Mouse (Mus musculus): ENCODE results near the gene Gm21987. TPM values are rescaled to one million over a fixed set of nuclear protein-coding genes. Genes with fewer than 3 reads are reported as not detected.
"Not testable (repeated sequence)": the region's sequence is repeated elsewhere in the genome, so short reads cannot be mapped to it uniquely, and the experiment has no call there.

Gene Gm21987
- polyA plus RNA-seq, 1 experiment from 2014 or later: not detected

DNA sequence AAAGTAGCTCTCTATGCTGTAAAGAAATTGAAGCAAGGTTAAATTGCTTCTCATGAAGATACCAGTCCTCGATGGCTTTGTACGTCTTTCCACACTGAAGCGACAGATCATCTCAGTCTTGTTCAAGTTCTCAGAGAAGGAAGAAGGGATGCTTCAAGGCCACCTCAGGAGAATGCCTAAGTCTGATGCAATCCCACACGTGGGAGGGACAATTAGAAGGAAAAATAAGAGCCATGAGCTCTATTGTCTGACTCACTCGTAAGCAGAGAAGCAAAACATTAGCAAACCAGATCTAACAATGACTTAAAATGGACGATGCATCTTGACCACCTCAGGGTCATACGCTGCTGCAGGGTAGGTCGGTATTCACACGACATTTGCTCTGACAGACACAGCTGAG is 28.3 kb upstream of the Gm21987 start:
- Histone ChIP-seq H3K9me3 (replicated peaks; ENCODE audit: control insufficient read depth, low read length) (no peaks in the 10 kb centered on the region), H3K4me1 (ENCODE audit: control insufficient read depth, low read depth, low read length) (no peaks in the 10 kb centered on the region), H3K36me3 (ENCODE audit: control insufficient read depth, insufficient read depth) (no peaks in the 10 kb centered on the region), H3K4me3 (ENCODE audit: low read depth, low read length) (no peak overlapping the region), H3K4me2 (ENCODE audit: low read depth, low read length) (no peak overlapping the region), H3K27ac (ENCODE audit: low read length) (no peak overlapping the region), H3K9ac (ENCODE audit: low read depth, low read length) (no peak overlapping the region), H3K27me3 (ENCODE audit: control insufficient read depth, insufficient read depth, low read depth, low read length) (no peaks in the 10 kb centered on the region)
- WGBS (ENCODE audit: insufficient replicate concordance): 67% methylated on average over 9 of the region's 9 CpGs
- no peak for ATAC-seq (ENCODE audit: low read depth)

DNA sequence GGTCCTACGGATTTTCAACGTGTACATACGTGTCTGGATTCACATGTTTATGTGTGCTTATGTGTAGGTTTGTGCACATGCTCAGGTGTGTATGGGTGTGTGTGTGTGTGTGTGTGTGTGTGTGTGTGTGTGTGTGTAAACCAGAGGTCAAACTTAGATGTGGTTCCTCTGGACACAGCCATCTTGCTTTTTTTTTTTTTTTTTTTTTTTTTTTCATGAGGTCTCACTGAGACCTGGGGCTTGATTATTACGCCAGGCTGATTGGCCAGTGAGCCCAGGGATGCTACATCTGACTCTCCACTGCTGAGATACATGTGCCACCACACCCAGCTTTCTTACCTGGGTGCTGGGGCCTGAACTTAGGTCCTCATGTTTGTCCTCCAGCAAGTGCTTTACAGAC is 27.8 kb upstream of the Gm21987 start:
- Histone ChIP-seq H3K9me3 (replicated peaks; ENCODE audit: control insufficient read depth, low read length) (no peaks in the 10 kb centered on the region), H3K4me2 (ENCODE audit: low read depth, low read length) (no peak overlapping the region), H3K4me3 (ENCODE audit: low read depth, low read length) (no peak overlapping the region), H3K27ac (ENCODE audit: low read length) (no peak overlapping the region), H3K4me1 (ENCODE audit: control insufficient read depth, low read depth, low read length) (no peaks in the 10 kb centered on the region), H3K9ac (ENCODE audit: low read depth, low read length) (no peak overlapping the region), H3K27me3 (ENCODE audit: control insufficient read depth, insufficient read depth, low read depth, low read length) (no peaks in the 10 kb centered on the region), H3K36me3 (ENCODE audit: control insufficient read depth, insufficient read depth) (no peaks in the 10 kb centered on the region)
- no peak for ATAC-seq (ENCODE audit: low read depth)
- 67% methylated on average over 4 of the region's 4 CpGs for WGBS (ENCODE audit: insufficient replicate concordance)

DNA sequence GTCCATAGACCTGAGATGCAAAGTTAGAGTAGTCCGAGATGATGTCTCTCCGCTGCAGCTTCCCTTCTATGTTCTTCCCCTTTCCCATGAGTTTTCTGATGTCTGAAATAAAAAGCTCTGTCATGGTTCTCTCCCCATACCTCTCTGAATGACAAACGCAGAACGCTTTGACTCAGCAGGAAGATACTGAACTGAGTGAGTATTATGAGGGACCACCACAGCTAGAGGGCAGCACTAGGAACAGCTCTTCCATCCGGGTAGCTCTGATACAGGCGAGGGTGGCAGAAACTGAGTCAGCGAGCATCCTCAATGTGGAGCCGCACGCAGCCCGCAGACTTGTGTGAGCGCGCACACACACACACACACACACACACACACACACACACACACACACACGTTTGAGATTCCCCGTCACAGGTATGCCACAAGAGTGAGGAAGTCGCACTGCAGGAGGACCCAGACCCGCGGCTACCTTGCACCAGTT is 25.3 kb upstream of the Gm21987 start:
- WGBS (ENCODE audit: insufficient replicate concordance): 23% methylated on average over 17 of the region's 17 CpGs
- H3K27me3 ChIP-seq (ENCODE audit: control insufficient read depth, insufficient read depth, low read depth, low read length): no peaks in the 10 kb centered on the region
- no peaks in the 10 kb centered on the region for H3K36me3 ChIP-seq (ENCODE audit: control insufficient read depth, insufficient read depth)
- no peak overlapping the region for H3K27ac ChIP-seq (ENCODE audit: low read length)
- no peak overlapping the region for H3K9ac ChIP-seq (ENCODE audit: low read depth, low read length)
- no peak overlapping the region for H3K4me3 ChIP-seq (ENCODE audit: low read depth, low read length)
- no peak overlapping the region for H3K4me2 ChIP-seq (ENCODE audit: low read depth, low read length)
- ATAC-seq (ENCODE audit: low read depth): no peak
- no peaks in the 10 kb centered on the region for H3K9me3 ChIP-seq (replicated peaks; ENCODE audit: control insufficient read depth, low read length)
- H3K4me1 ChIP-seq (ENCODE audit: control insufficient read depth, low read depth, low read length): no peaks in the 10 kb centered on the region

- Histone ChIP-seq H3K4me1 (ENCODE audit: control insufficient read depth, low read depth, low read length) (no peaks in the 10 kb centered on the region), H3K4me3 (ENCODE audit: low read depth, low read length) (no peak overlapping the region), H3K27me3 (ENCODE audit: control insufficient read depth, insufficient read depth, low read depth, low read length) (no peaks in the 10 kb centered on the region), H3K4me2 (ENCODE audit: low read depth, low read length) (no peak overlapping the region), H3K27ac (ENCODE audit: low read length) (no peak overlapping the region), H3K9me3 (replicated peaks; ENCODE audit: control insufficient read depth, low read length) (no peaks in the 10 kb centered on the region; the same call in 1 of the 2 replicates), H3K36me3 (ENCODE audit: control insufficient read depth, insufficient read depth) (no peaks in the 10 kb centered on the region), H3K9ac (ENCODE audit: low read depth, low read length) (no peak overlapping the region)
- ATAC-seq (ENCODE audit: low read depth): no peak
- 78% methylated on average over 15 of the region's 15 CpGs for WGBS (ENCODE audit: insufficient replicate concordance)
Observed at GRCm38 (mm10) chr16:38324311-38324710, 22.5 kb upstream of the Gm21987 start.

DNA sequence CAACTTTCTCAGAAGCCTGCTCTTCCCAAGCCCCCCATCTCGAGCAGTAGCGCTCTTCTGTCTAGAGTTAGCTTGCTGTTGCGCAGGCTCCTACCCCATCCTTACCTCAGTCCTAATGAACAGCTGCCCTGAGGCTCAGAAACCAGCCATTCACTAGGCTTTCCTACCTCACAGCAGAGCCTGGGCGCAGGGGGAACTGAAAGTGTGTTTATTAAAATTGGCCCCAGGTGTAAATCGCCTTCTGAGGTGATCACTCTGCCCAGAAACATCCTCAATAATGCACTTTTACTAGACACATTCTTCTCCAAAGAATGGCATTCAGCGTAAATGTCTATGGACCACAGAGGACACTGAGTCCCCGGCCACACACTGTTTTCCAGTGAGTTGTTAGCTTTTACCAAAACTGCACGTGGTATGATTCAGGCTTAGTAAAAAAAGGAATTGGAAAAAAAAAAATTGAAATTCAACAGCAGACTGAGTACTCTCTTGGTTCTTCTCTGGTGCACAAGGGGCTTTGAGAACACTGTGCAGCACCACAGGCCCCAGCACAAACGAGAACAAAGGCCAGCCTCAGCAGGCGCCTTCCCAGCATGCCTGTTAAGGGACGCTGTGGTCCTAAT is 20.0 kb upstream of the Gm21987 start:
- H3K4me2 ChIP-seq (ENCODE audit: low read depth, low read length): no peak overlapping the region
- no peak for ATAC-seq (ENCODE audit: low read depth)
- no peaks in the 10 kb centered on the region for H3K27me3 ChIP-seq (ENCODE audit: control insufficient read depth, insufficient read depth, low read depth, low read length)
- H3K27ac ChIP-seq (ENCODE audit: low read length): no peak overlapping the region
- 72% methylated on average over 11 of the region's 11 CpGs for WGBS (ENCODE audit: insufficient replicate concordance)
- H3K9ac ChIP-seq (ENCODE audit: low read depth, low read length): no peak overlapping the region
- no peaks in the 10 kb centered on the region for H3K36me3 ChIP-seq (ENCODE audit: control insufficient read depth, insufficient read depth)
- no peaks in the 10 kb centered on the region; the same call in 1 of the 2 replicates for H3K9me3 ChIP-seq (replicated peaks; ENCODE audit: control insufficient read depth, low read length)
- no peak overlapping the region for H3K4me3 ChIP-seq (ENCODE audit: low read depth, low read length)
- H3K4me1 ChIP-seq (ENCODE audit: control insufficient read depth, low read depth, low read length): no peaks in the 10 kb centered on the region

DNA sequence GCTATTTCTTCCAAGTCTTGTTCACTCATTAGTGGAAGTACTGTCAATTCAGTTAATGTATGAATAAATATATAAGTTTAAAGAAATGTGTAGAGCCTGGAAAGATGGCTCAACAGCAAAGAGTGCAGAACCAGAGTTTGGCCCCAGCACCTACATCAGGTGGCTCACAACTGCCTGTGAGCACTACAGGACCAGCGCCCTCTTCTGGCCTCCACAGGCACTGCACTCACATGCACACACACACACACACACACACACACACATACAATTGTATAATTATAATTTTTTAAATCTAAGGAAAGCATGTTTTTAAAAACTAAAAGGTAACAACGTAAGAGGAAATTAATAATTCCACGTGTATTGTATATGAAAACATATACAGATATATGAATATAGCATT is 17.5 kb upstream of the Gm21987 start:
- H3K4me1 ChIP-seq (ENCODE audit: control insufficient read depth, low read depth, low read length): no peaks in the 10 kb centered on the region; the same call in none of the 2 replicates
- no peaks in the 10 kb centered on the region for H3K36me3 ChIP-seq (ENCODE audit: control insufficient read depth, insufficient read depth)
- no peaks in the 10 kb centered on the region for H3K27me3 ChIP-seq (ENCODE audit: control insufficient read depth, insufficient read depth, low read depth, low read length)
- H3K9me3 ChIP-seq (replicated peaks; ENCODE audit: control insufficient read depth, low read length): no peaks in the 10 kb centered on the region; the same call in 1 of the 2 replicates
- H3K9ac ChIP-seq (ENCODE audit: low read depth, low read length): no peak overlapping the region
- no peak overlapping the region for H3K4me3 ChIP-seq (ENCODE audit: low read depth, low read length)
- no peak for ATAC-seq (ENCODE audit: low read depth)
- no peak overlapping the region for H3K27ac ChIP-seq (ENCODE audit: low read length)
- WGBS (ENCODE audit: insufficient replicate concordance): 72% methylated on average over 3 of the region's 3 CpGs
- no peak overlapping the region for H3K4me2 ChIP-seq (ENCODE audit: low read depth, low read length)

GRCm38 (mm10) chr16:38334431-38334830 is 12.4 kb upstream of the Gm21987 start:
- 55% methylated on average over 6 of the region's 6 CpGs for WGBS (ENCODE audit: insufficient replicate concordance)
- no peaks in the 10 kb centered on the region for H3K36me3 ChIP-seq (ENCODE audit: control insufficient read depth, insufficient read depth)
- ATAC-seq (ENCODE audit: low read depth): no peak
- H3K27ac ChIP-seq (ENCODE audit: low read length): no peak overlapping the region
- H3K4me2 ChIP-seq (ENCODE audit: low read depth, low read length): no peak overlapping the region
- H3K9me3 ChIP-seq (replicated peaks; ENCODE audit: control insufficient read depth, low read length): no peaks in the 10 kb centered on the region; the same call in 1 of the 2 replicates
- no peak overlapping the region for H3K4me3 ChIP-seq (ENCODE audit: low read depth, low read length)
- H3K9ac ChIP-seq (ENCODE audit: low read depth, low read length): no peak overlapping the region
- H3K4me1 ChIP-seq (ENCODE audit: control insufficient read depth, low read depth, low read length): no peaks in the 10 kb centered on the region; the same call in none of the 2 replicates
- H3K27me3 ChIP-seq (ENCODE audit: control insufficient read depth, insufficient read depth, low read depth, low read length): no peaks in the 10 kb centered on the region

- H3K27me3 ChIP-seq (ENCODE audit: control insufficient read depth, insufficient read depth, low read depth, low read length); H3K4me1 ChIP-seq (ENCODE audit: control insufficient read depth, low read depth, low read length); H3K4me2 ChIP-seq (ENCODE audit: low read depth, low read length); H3K36me3 ChIP-seq (ENCODE audit: control insufficient read depth, insufficient read depth); ATAC-seq (ENCODE audit: low read depth); H3K9ac ChIP-seq (ENCODE audit: low read depth, low read length); H3K4me3 ChIP-seq (ENCODE audit: low read depth, low read length); H3K9me3 ChIP-seq (replicated peaks; ENCODE audit: control insufficient read depth, low read length); H3K27ac ChIP-seq (ENCODE audit: low read length): not testable (repeated sequence)
- WGBS (ENCODE audit: insufficient replicate concordance): 71% methylated on average over 4 of the region's 4 CpGs
Observed at GRCm38 (mm10) chr16:38338077-38338476, 8.8 kb upstream of the Gm21987 start.

DNA sequence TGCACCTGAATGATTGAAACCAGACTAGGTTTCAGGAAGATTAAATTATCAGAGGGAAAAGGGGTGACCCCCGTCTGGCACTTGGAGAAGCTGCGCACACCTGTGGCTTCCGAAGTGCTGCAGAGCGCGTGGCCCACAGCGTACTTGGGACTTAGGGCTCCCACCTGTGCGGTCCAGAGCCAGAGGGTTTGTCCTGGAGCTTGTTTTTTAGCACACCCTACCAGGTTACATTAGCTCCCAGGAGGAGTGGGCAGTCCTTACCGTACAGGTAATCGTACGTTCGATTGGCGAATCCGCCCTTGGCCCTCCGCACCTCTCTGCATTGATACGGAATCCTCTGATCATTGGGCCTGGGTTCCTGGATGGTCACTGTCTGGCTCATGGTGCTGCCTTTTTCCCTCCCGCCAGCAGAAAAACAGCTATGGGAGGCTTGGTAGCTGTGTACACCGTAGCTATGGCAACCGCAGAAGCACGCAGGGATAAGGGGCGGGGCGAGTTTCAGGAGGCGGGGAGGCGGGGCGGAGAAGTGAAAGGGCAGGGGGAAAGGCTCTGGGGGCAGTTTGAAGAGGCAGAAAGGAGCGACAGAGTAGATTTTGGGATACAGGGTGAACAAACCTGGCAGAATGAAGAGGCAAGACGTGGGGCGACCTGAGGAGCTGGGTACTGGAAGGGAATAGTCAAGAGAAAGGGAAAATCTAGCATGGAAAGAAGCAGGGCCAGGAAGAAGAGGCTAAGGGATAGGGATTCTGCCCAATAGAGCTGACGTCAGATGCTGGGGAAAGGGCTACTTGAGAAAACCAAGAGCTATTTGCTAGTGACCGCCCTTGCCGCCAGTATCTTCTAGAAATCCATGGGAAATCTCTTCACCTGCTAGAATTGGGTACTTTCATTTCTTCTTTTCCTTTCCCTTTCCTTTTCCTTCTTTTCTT is 5.2 kb upstream of the Gm21987 start, which contains the start of gene Maats1:
Gene Maats1 (minus strand): TSS at position 748 of the 929 bp plus-strand sequence.
- ATAC-seq (ENCODE audit: low read depth): peak; percentile 77
- Histone ChIP-seq H3K9ac (ENCODE audit: low read depth, low read length) (no peak within 1 kb of the TSS), H3K27ac (ENCODE audit: low read length) (no peak within 1 kb of the TSS), H3K27me3 (ENCODE audit: control insufficient read depth, insufficient read depth, low read depth, low read length) (no peaks in the 10 kb centered on the region), H3K36me3 (ENCODE audit: control insufficient read depth, insufficient read depth) (no peaks in the 10 kb centered on the region), H3K4me1 (ENCODE audit: control insufficient read depth, low read depth, low read length) (peaks cover 12% of the 10 kb centered on the region), H3K4me3 (ENCODE audit: low read depth, low read length) (peak within 1 kb of the TSS; percentile 23), H3K4me2 (ENCODE audit: low read depth, low read length) (peak within 1 kb of the TSS; percentile 60), H3K9me3 (replicated peaks; ENCODE audit: control insufficient read depth, low read length) (no peaks in the 10 kb centered on the region)
- WGBS (ENCODE audit: insufficient replicate concordance): 22% methylated on average over 30 of the region's 30 CpGs
